Mouse (Mus musculus) myocyte (in vitro differentiated cells): Measurements from ENCODE around the gene St6galnac3.

Source experiments
- CEBPB ChIP-seq: IDR thresholded peaks from 2 replicates; pipeline ENCODE4 v1.6.1; 2011; ENCODE audit warnings: mild to moderate bottlenecking, moderate library complexity; ENCODE audit not compliant: poor library complexity, insufficient read depth, severe bottlenecking
- E2F4 ChIP-seq: IDR thresholded peaks from one replicate; pipeline ENCODE4 v1.6.1; 2011; ENCODE audit warnings: mild to moderate bottlenecking, control low read depth, moderate library complexity; ENCODE audit not compliant: insufficient read depth
- MAX ChIP-seq: IDR thresholded peaks from one replicate; pipeline ENCODE4 v1.6.1; 2011; ENCODE audit warnings: low read depth, mild to moderate bottlenecking, control low read depth
- MYOD1 ChIP-seq, 3 experiments: IDR thresholded peaks; one replicate each; pipeline ENCODE4 v1.6.1; 2011; ENCODE audit warnings: control low read depth in 2 of 3, low read depth in 2 of 3, mild to moderate bottlenecking in 2 of 3, moderate library complexity in 1 of 3; ENCODE audit not compliant: insufficient read length in 2 of 3, control insufficient read depth in 1 of 3
- MYOG ChIP-seq, 3 experiments: IDR thresholded peaks; one replicate each; pipeline ENCODE4 v1.6.1; 2011; ENCODE audit warnings: control low read depth in 2 of 3, low read depth in 2 of 3, mild to moderate bottlenecking in 2 of 3; ENCODE audit not compliant: insufficient read length in 2 of 3, control insufficient read depth in 1 of 3, insufficient read depth in 1 of 3
- POLR2A ChIP-seq: IDR thresholded peaks from one replicate; pipeline ENCODE4 v1.6.1; 2011; ENCODE audit warnings: low read depth, mild to moderate bottlenecking, control low read depth, moderate library complexity; ENCODE audit not compliant: insufficient read length
- POLR2AphosphoS2 ChIP-seq: IDR thresholded peaks from one replicate; pipeline ENCODE4 v1.6.1; 2011; ENCODE audit warnings: low read depth, control low read depth; ENCODE audit not compliant: insufficient read length
- REST ChIP-seq: IDR thresholded peaks from one replicate; pipeline ENCODE4 v1.6.1; 2011; ENCODE audit warnings: mild to moderate bottlenecking, control low read depth, moderate library complexity; ENCODE audit not compliant: insufficient read depth, insufficient read length
- SRF ChIP-seq: IDR thresholded peaks from one replicate; pipeline ENCODE4 v1.6.1; 2011; ENCODE audit warnings: low read depth; ENCODE audit not compliant: control insufficient read depth, insufficient read length
- TCF12 ChIP-seq: IDR thresholded peaks from one replicate; pipeline ENCODE4 v1.6.1; 2011; ENCODE audit warnings: mild to moderate bottlenecking, control low read depth; ENCODE audit not compliant: poor library complexity, insufficient read depth, severe bottlenecking
- USF1 ChIP-seq: IDR thresholded peaks from one replicate; pipeline ENCODE4 v1.6.1; 2011; ENCODE audit warnings: low read depth, mild to moderate bottlenecking, control low read depth, moderate library complexity

- TF ChIP-seq E2F4 = no peak
- no peak for TF ChIP-seq POLR2A
- TF ChIP-seq MAX = no peak
- TF ChIP-seq SRF = no peak
- TF ChIP-seq TCF12 = no peak
- TF ChIP-seq MYOD1 (IDR thresholded peaks at IDR 0.05; ENCODE audit: control insufficient read depth in 1 of 3, insufficient read length in 2 of 3, low read depth in 2 of 3) = no peak
- no peak for TF ChIP-seq MYOG (IDR thresholded peaks at IDR 0.05; ENCODE audit: control insufficient read depth in 1 of 3, insufficient read depth in 1 of 3, insufficient read length in 2 of 3, low read depth in 2 of 3)
- no peak for TF ChIP-seq REST
- TF ChIP-seq USF1 = no peak
- TF ChIP-seq POLR2AphosphoS2 = no peak
- TF ChIP-seq CEBPB = no peak
These were observed 165.4 kb downstream of the St6galnac3 start for GRCm38 (mm10) chr3:153559586-153559985.
